Mouse (Mus musculus) olfactory bulb, adult 2 months (tissue): ENCODE data around the gene Laptm4a. TPM values are rescaled to one million over a fixed set of nuclear protein-coding genes. Genes with fewer than 3 reads are reported as not detected.
"Not testable (repeated sequence)": the region's sequence is repeated elsewhere in the genome, so short reads cannot be mapped to it uniquely, and the experiment has no call there.

Source experiments
- H3K27ac ChIP-seq: fragments of 200-500 bp; 2 replicates; pipeline ENCODE4 v1.5.1; 2012; ENCODE audit warnings: low read depth, low read length; ENCODE audit not compliant: insufficient read depth
- H3K4me1 ChIP-seq: fragments of 200-500 bp; 2 replicates; pipeline ENCODE4 v1.6.1; 2012; ENCODE audit warnings: low read length; ENCODE audit not compliant: control insufficient read depth, insufficient read depth
- H3K4me3 ChIP-seq: fragments of 200-500 bp; 2 replicates; pipeline ENCODE4 v1.5.1; 2012; ENCODE audit warnings: mild to moderate bottlenecking, low read depth, low read length, moderate library complexity; ENCODE audit not compliant: insufficient read depth
- CTCF ChIP-seq: fragments of 200-500 bp; IDR thresholded peaks from 2 replicates; pipeline ENCODE4 v1.5.1; 2012; ENCODE audit warnings: low read depth, mild to moderate bottlenecking, low read length, moderate library complexity; ENCODE audit not compliant: insufficient read depth
- POLR2A ChIP-seq: fragments of 200-500 bp; IDR thresholded peaks from 2 replicates; pipeline ENCODE4 v1.6.1; 2012; ENCODE audit warnings: mild to moderate bottlenecking, low read depth, low read length, moderate library complexity; ENCODE audit not compliant: insufficient read depth
- WGBS: fragments of 180-500 bp; shearing (Covaris S2); methylation state at CpG from one replicate; pipeline ENCODE4 v1.1.7; 2018; 5-methylcytosine and 5-hydroxymethylcytosine counted together
- polyA plus RNA-seq: library from polyadenylated mRNA; stranded (reverse); fragments of >200 nt; gene quantifications from 2 replicates; pipeline ENCODE4 v1.2.4, GENCODE M21; 2012; ENCODE audit warnings: low replicate concordance; ENCODE audit not compliant: missing spikeins, insufficient read depth, insufficient read length

Gene Laptm4a
- polyA plus RNA-seq, 1 experiment = not detected

- no peak for TF ChIP-seq CTCF
- TF ChIP-seq POLR2A = no peak
- Histone ChIP-seq H3K4me1 (peaks cover 2% of the 10 kb centered on the region; the same call in 1 of the 2 replicates), H3K27ac (no peak overlapping the region), H3K4me3 (no peak overlapping the region)
- 84% methylated on average over 3 of the region's 3 CpGs for WGBS
These were observed 6.2 kb downstream of the Laptm4a start for GRCm38 (mm10) chr12:8927652-8928051.

DNA sequence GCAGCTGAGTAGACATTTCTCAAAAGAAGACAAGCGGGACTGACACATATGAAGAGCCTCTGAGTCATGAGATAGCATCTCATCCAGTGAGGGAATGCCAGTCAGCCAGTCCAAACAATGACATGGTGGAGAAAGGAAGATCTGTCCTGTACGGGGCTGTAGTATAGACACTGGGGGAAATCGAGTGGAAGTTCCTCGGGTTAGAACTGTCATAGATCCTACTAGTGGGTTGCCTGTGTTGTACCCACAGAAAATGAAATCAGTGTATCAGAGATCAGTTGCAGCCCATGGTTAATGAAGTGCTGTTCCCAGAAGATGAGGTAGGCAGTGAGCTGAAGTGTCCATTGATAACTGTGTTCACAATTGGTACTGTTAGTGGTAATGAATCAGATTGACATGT, 7.3 kb downstream of the Laptm4a start:
- no peak overlapping the region for H3K4me3 ChIP-seq
- H3K4me1 ChIP-seq = peaks cover 2% of the 10 kb centered on the region; the same call in 1 of the 2 replicates
- WGBS = 68% methylated on average over 4 of the region's 4 CpGs
- H3K27ac ChIP-seq = no peak overlapping the region
- TF ChIP-seq POLR2A = no peak
- no peak for TF ChIP-seq CTCF

DNA sequence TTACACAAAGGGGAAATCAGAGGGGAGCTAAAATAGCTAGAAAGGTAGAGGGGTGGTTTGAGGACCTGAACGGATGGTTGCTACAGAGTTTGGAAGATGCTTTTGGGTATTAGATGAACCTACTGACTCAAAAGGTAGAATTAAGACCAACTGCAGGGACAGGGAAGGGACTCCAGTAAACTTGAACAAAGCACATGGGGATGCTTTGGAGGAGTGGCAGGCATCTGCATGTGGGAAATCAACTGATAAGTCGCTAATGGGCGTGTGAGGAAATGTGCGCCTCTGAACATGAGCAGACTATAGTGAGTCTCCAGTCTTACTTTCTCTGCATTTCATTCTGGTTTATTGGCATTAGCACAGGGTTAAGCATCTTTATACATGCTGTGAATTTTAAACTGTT, 9.6 kb downstream of the Laptm4a start:
- WGBS = 81% methylated on average over 4 of the region's 4 CpGs

GRCm38 (mm10) chr12:8935349-8935748, 13.9 kb downstream of the Laptm4a start:
- H3K27ac ChIP-seq = no peak overlapping the region

More for the DNA sequence above, 9.6 kb downstream of the Laptm4a start:
- TF ChIP-seq POLR2A = no peak
- no peak for TF ChIP-seq CTCF
- no peak overlapping the region for H3K27ac ChIP-seq
- H3K4me3 ChIP-seq = no peak overlapping the region
- H3K4me1 ChIP-seq = no peaks in the 10 kb centered on the region

GRCm38 (mm10) chr12:8936210-8936609, 14.7 kb downstream of the Laptm4a start:
- WGBS = 76% methylated on average over 4 of the region's 4 CpGs
- not testable (repeated sequence) for H3K4me1 ChIP-seq, H3K4me3 ChIP-seq, H3K27ac ChIP-seq

More at GRCm38 (mm10) chr12:8935349-8935748, 13.9 kb downstream of the Laptm4a start:
- H3K4me3 ChIP-seq = no peak overlapping the region
- TF ChIP-seq POLR2A (no peak), CTCF (no peak)
- WGBS = 81% methylated on average over 5 of the region's 5 CpGs
- no peaks in the 10 kb centered on the region for H3K4me1 ChIP-seq

DNA sequence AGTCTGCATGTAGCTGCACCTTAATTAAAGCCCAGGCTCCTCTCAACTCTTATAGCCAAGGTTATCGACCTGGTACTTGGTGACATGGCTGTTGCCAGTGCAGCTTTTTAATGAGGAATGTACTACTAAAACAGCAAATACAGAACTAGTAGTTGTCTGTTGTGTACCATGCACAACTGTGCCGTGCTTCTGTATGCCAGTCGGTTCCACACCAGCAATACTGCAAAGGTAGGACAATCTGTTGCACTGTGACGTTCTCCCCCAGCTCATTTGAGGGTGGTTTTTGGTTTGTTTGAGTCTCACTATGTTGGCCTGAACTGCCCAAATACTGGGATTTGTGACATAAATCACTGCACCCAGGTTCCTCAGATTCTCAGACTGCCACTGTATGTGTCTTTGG, 18.0 kb downstream of the Laptm4a start:
- H3K4me3 ChIP-seq = no peak overlapping the region
- no peaks in the 10 kb centered on the region for H3K4me1 ChIP-seq
- 92% methylated on average over 4 of the region's 4 CpGs for WGBS
- no peak overlapping the region for H3K27ac ChIP-seq
- no peak for TF ChIP-seq CTCF
- TF ChIP-seq POLR2A = no peak

GRCm38 (mm10) chr12:8940011-8941005, 18.8 kb downstream of the Laptm4a start:
- Histone ChIP-seq H3K4me1 (no peaks in the 10 kb centered on the region), H3K4me3 (no peak overlapping the region), H3K27ac (no peak overlapping the region)
- 75% methylated on average over 12 of the region's 12 CpGs for WGBS
- TF ChIP-seq CTCF (no peak), POLR2A (no peak)

DNA sequence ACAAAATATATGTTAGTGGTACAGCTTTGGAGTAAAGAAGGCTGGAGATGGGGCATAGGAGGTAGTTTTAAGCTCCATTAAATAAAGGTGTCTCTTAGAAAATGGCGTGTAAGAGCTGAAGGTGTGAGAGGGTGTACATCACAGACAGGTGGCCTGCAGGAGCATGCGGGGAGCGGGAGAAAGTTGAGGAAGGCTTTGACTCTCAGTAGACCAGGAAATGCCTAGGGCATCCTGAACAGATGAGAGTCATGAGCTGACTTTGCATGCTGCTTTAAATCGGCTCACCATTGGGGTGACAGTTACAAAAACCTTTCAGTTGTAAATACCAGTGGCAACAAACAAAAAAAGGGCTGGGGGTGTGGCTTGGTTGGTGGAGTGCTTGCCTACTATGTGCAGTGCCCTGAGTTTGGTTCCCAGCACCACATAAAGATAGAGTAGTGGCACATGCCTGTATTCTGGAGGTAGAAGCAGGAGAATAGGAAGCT, 19.7 kb downstream of the Laptm4a start:
- Histone ChIP-seq H3K27ac (no peak overlapping the region), H3K4me3 (no peak overlapping the region), H3K4me1 (no peaks in the 10 kb centered on the region)
- no peak for TF ChIP-seq CTCF
- no peak for TF ChIP-seq POLR2A
- 80% methylated on average over 4 of the region's 4 CpGs for WGBS

DNA sequence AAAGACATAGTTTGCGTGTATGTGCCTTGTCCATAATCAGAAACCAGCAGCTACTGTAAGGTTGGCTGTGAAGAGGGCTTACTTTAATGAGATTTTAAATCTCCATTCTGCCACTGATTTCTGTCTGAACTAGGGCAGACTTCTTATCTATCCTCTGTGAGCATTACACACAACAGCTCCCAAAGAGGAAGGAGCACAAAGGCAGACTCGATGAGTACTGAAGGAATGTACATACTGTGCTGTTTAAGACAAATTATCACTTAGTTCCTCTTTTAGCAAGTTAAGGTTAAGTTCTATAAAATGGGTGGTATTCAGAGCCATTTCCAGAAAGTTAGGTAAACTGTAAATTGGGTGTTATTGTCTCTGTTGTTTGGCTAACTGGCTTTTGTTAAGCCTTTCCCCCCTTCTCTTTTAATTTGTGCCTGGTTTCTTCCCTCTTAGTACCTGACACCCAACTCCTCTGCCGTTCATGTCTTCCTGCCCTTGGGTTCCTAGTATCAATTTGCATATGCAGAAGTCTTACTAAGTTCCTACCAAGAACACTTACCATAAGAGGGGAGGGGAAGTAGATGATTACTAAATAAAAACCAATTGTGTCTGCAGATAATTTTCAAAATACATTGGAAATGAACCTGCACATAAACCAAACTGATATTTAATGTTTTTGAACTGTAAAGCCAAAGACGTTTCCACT, 20.4 kb downstream of the Laptm4a start:
- Histone ChIP-seq H3K4me1 (no peaks in the 10 kb centered on the region), H3K4me3 (no peak overlapping the region), H3K27ac (no peak overlapping the region)
- WGBS = 68% methylated on average over 4 of the region's 4 CpGs
- TF ChIP-seq CTCF = no peak
- no peak for TF ChIP-seq POLR2A
